Mouse (Mus musculus) Patski (cell line): Measurements from ENCODE around the gene Scgb1a1. TPM values are rescaled to one million over a fixed set of nuclear protein-coding genes. Genes with fewer than 3 reads are reported as not detected.

Experiments
- ATAC-seq: fragments of 100-300 bp; one replicate; pipeline ENCODE4 v1.8.0; 2021
- CTCF ChIA-PET: fragments of 350-600 bp; sonication (Branson Sonifier 250); formaldehyde crosslinking; loops from one replicate; lab custom pipeline; 2022; ENCODE audit warnings: inconsistent platforms; lab: Charles Lee
- POLR2A ChIA-PET: fragments of 350-600 bp; sonication (Branson Sonifier 250); formaldehyde crosslinking; loops from one replicate; lab custom pipeline; 2022; ENCODE audit warnings: antibody characterized with exemption, inconsistent platforms; lab: Charles Lee
- DNase-seq: peaks from one replicate; pipeline ENCODE4 v3.0.0-alpha.2; 2011; ENCODE audit warnings: low read depth, low spot score
- H3K27me3 ChIP-seq: fragments of 371-371 bp; one replicate; pipeline ENCODE4 v1.5.1; 2021
- CTCF ChIP-seq: fragments of 100-300 bp; IDR thresholded peaks from one replicate; pipeline ENCODE4 v1.5.1; 2021
- in situ Hi-C: fragments of 300-500 bp; cut with MboI; formaldehyde crosslinking; loops from 3 replicates; pipeline ENCODE4 v1.11.1; 2018; ENCODE audit warnings: low pct_unique_long_range_greater_than_20kb, mixed read lengths
- polyA plus RNA-seq: library from polyadenylated mRNA; unstranded; gene quantifications from one replicate; pipeline ENCODE4 v1.2.3, GENCODE M21; 2021

Scgb1a1 gene
- polyA plus RNA-seq, 1 experiment from 2014 or later, result not detected

DNA sequence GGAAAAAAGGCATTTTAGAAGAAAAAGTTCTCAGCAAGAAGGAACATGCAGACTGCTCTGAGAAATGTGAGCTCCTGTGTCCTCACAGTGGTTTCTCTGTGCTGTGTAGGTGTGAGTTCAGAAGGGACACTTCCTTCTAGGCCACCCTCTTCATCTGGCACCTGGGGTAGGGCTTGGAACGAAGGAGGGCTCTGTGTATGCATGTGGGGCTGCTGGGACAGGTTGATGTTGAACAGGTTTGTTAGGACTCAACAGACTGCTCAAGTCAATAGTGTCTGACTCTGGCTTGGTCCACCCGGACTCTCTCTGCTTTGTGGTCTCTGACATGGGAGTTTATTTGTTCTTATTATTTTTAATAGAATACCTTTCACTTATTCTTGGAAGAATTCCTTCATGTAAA lies 17.4 kb downstream of the Scgb1a1 start:
- CTCF ChIA-PET, result interaction anchor here (0.9 kb wide), 1 partner anchor 12 kb away, joined by 4 read pairs; no protein-coding TSS in a partner anchor
- no peak for TF ChIP-seq CTCF
- POLR2A ChIA-PET, result no interaction called here
- H3K27me3 ChIP-seq, result no peaks in the 10 kb centered on the region
- no peak for ATAC-seq
- no peak for DNase-seq
- in situ Hi-C loops, result no loop called here

DNA sequence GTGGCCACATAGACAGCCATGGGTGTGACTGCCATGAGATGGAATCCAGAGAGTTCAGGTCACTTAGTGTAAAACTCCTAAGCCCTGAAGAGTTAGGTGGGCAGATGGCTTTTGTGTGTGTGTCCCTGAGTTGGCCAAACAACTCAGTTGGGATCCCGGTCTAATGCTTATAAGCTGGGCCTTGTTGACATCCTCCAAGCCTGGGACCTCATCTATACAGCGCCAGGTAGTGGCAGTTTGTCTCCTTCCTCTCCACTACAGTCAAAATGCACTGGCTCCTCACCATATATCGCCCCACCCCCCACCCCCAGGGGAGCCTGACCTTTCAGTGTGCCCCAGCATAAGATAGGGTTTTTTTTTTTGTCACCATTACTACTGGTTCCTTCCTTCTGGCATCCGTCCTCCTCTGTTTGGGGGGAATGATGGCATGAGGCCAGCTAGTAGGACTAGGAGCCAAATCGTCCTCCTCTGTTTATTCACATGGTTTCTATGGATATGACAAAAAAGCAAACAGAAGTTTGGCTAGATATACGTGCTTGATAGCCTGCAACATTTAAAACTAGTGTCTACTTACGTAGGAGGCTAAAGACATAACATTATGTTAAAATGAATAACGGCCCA lies 18.0 kb downstream of the Scgb1a1 start:
- in situ Hi-C loops, result no loop called here
- no peak for TF ChIP-seq CTCF
- POLR2A ChIA-PET, result no interaction called here
- CTCF ChIA-PET, result interaction anchor here (0.9 kb wide), 1 partner anchor 13 kb away, joined by 4 read pairs; no protein-coding TSS in a partner anchor
- ATAC-seq (no peak), DNase-seq (no peak)
- no peaks in the 10 kb centered on the region for H3K27me3 ChIP-seq

DNA sequence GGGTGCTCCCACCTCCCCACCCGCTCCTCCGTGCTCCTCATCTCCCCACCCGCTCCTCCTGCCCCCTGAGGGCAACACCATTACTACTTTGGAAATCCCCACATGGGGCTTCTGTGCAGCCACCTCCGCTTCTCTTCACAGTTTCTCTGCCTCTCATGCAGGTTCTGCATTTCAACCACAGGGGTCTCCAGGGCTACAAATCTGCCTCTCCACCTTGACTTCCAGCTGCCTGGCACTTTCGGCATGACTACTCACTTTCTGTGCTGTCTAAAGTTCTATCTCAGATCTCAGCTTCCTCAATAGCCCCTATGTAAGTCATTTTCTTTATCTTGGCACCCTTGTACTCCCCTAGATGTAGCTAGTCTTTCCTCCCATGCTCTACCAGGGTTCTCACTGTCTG lies 20.5 kb downstream of the Scgb1a1 start:
- ATAC-seq (no peak), DNase-seq (no peak)
- no peaks in the 10 kb centered on the region for H3K27me3 ChIP-seq
- ChIA-PET CTCF (interaction anchor here (1.2 to 1.7 kb wide), 4 partner anchors 8 to 74 kb away, joined by 3 to 9 read pairs (median 3); no protein-coding TSS in a partner anchor), POLR2A (no interaction called here)
- no peak for TF ChIP-seq CTCF
- in situ Hi-C loops, result no loop called here

DNA sequence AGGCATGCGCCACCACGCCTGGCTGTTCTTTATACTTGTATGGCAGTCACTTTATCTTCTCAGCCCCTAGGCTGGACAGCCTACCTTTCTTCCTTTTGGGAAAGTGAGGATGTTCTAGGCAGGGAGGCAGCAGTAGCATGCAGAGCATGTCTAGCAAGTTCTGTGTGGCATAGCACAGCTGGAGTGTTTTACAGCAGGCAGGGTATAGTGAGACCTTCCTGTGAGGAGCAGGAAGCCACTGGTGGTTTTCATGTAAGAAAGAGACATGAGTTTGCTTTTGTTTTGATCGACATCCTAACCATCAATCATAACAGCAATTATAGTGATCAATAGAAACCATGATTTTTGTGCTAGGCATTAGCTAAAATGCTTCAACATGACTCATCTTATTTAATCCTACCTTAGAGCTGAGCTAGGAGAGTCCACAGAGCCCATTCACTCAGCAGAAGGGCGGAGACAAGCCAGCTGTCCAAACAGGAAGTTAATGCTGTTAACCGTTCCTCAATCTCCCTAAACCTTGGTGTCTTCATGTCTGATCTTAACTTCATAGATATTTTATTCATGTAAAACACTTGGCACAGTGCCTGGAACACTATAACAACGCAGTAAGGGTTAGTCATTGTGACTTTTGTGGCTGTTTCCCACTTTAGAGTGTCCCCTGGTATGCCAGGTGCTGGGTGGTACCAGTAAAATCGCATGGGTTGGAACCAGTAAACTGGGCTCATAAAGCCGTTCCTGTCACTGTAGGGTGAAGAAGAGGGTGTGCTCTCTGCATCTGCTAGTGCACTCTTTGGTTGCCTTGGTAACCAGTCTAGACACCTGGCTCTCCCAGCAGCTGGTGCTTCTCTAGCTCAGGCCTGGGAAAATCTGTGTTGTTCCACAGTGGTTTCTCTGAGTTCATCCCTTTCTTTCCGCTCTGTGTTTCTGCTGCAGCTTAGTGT lies 21.9 kb downstream of the Scgb1a1 start:
- ChIA-PET POLR2A (interaction anchor here (0.6 kb wide), 1 partner anchor 120 kb away, joined by 3 read pairs; no protein-coding TSS in a partner anchor), CTCF (interaction anchor here (0.7 to 1.7 kb wide), 6 partner anchors 8 to 97 kb away, joined by 3 to 9 read pairs (median 4); no protein-coding TSS in a partner anchor)
- no peaks in the 10 kb centered on the region for H3K27me3 ChIP-seq
- in situ Hi-C loops, result no loop called here
- no peak for DNase-seq
- TF ChIP-seq CTCF, result no peak
- peak; percentile 42 for ATAC-seq

DNA sequence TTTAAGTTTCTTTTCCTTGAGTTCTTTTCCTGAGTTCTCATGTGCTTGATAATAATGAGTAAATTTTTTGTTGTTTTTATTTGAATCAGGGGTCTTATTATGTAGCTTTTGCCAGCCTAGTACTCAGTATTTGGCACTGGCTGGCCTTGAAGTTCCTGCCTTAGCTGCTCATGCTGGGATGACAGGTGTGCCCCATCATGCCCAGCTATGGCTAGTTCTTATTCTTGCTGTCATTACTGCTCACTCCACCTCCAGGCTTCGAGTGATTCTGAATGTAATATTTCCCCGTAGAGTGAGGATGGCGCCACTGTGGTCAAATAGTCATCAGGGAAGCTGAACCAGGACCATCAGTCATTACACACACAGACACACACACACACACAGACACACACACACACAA lies 23.9 kb downstream of the Scgb1a1 start:
- ATAC-seq, result no peak
- CTCF ChIA-PET, result interaction anchor here (1.0 to 1.7 kb wide), 5 partner anchors 10 to 44 kb away, joined by 4 to 5 read pairs (median 4); no protein-coding TSS in a partner anchor
- no peak for TF ChIP-seq CTCF

GRCm38 (mm10) chr19:9062822-9063221 lies 24.9 kb downstream of the Scgb1a1 start:
- ChIA-PET POLR2A (no interaction called here), CTCF (interaction anchor here (1.7 kb wide), 1 partner anchor 11 kb away, joined by 4 read pairs; no protein-coding TSS in a partner anchor)
- ATAC-seq (no peak), DNase-seq (no peak)
- in situ Hi-C loops, result no loop called here
- no peak for TF ChIP-seq CTCF
- no peaks in the 10 kb centered on the region for H3K27me3 ChIP-seq

More for the DNA sequence above, 23.9 kb downstream of the Scgb1a1 start:
- no peaks in the 10 kb centered on the region for H3K27me3 ChIP-seq
- in situ Hi-C loops, result no loop called here
- POLR2A ChIA-PET, result interaction anchor here (0.9 kb wide), 1 partner anchor 33 kb away, joined by 4 read pairs; no protein-coding TSS in a partner anchor
- DNase-seq, result no peak

DNA sequence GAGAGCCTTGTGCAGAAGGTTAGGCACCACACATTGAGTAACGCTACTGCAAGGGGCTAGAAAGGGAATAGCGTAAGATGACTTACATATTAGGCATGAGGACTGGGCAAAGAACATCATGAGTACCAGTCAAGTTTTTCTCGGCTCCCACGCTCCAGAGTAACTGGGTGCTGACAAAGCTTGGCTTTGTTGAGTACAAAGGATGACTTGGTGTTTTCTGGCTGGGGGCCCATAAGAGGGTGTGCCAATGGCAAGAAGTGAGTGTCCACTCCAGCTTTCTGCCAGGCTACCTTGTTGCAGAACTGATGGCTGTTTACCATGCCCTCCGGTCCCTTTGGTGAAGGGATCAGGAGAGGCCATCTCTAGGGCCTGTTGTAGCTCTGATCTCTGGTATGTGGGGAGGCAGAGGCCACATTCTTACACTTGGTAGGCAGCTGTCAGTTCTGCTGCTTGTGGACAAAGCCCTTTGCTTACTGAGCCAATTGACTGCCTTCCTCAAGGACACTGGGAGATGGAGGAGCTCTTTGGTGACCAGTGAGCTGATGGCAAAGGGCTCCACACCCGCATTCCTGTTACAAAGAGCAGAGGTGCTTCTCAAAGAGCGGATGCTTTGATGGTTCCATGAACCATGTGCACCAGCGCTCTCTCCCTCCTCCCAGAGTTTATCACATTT lies 26.4 kb downstream of the Scgb1a1 start:
- H3K27me3 ChIP-seq, result no peaks in the 10 kb centered on the region
- ATAC-seq (peak; percentile 40), DNase-seq (no peak)
- in situ Hi-C loops, result no loop called here
- ChIA-PET POLR2A (interaction anchor here (1.4 kb wide), 1 partner anchor 28 kb away, joined by 3 read pairs; no protein-coding TSS in a partner anchor), CTCF (interaction anchor here (1.1 to 1.8 kb wide), 2 partner anchors 13 to 22 kb away, joined by 4 read pairs; no protein-coding TSS in a partner anchor)
- no peak for TF ChIP-seq CTCF

DNA sequence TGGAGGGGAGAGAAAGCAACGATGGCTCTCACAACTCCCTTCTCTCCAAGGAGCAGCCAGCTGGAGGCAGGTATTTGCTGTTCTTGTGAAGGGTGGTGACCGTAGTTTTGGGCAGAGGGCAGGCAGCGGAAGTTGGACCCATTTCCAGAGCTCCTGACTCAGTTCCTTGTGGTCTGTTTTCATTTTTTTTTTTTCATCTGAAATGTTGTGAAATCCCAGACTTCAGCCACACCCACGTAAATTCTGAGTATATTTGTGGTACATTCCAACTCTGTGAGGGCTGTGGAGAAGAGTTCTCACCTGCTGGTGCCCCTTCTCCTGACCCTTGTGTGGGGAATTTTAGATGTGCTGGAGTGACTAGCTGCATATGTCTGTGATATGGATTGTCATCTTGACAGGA lies 27.7 kb downstream of the Scgb1a1 start:
- ATAC-seq (peak; percentile 31), DNase-seq (no peak)
- ChIA-PET CTCF (interaction anchor here (1.2 to 1.7 kb wide), 3 partner anchors 20 to 68 kb away, joined by 3 to 4 read pairs (median 4); no protein-coding TSS in a partner anchor), POLR2A (interaction anchor here (0.7 to 1.4 kb wide), 3 partner anchors 27 to 69 kb away, joined by 3 to 5 read pairs (median 3); no protein-coding TSS in a partner anchor)
- no peak for TF ChIP-seq CTCF
- in situ Hi-C loops, result no loop called here
- no peaks in the 10 kb centered on the region for H3K27me3 ChIP-seq

GRCm38 (mm10) chr19:9059391-9059790 lies 28.4 kb downstream of the Scgb1a1 start:
- no peak for TF ChIP-seq CTCF
- in situ Hi-C loops, result no loop called here
- ATAC-seq (no peak), DNase-seq (no peak)
- CTCF ChIA-PET, result interaction anchor here (1.0 to 1.7 kb wide), 5 partner anchors 20 to 67 kb away, joined by 3 to 4 read pairs (median 3); no protein-coding TSS in a partner anchor
- POLR2A ChIA-PET, result interaction anchor here (0.6 to 0.7 kb wide), 2 partner anchors 29 to 35 kb away, joined by 5 to 6 read pairs; no protein-coding TSS in a partner anchor
- H3K27me3 ChIP-seq, result no peaks in the 10 kb centered on the region
